Mouse (Mus musculus) MEL (cell line): ENCODE results near the gene Rcc1l. TPM values are rescaled to one million over a fixed set of nuclear protein-coding genes. Genes with fewer than 3 reads are reported as not detected.

Experiments used
- DNase-seq: peaks from one replicate; pipeline ENCODE4 v3.0.0; 2011; ENCODE audit warnings: low read depth, low spot score
- H3K27ac ChIP-seq: 2 replicates; pipeline ENCODE4 v1.5.1; 2012; ENCODE audit warnings: low read depth, mild to moderate bottlenecking, control low read depth, low read length, moderate library complexity; ENCODE audit not compliant: control insufficient read depth
- H3K27me3 ChIP-seq, 2 experiments: fragments of 150-350 bp in 1 of 2; sonication (generic) in 1 of 2; 2 replicates each; pipeline ENCODE4 v1.6.1; 2012; ENCODE audit warnings: low read length in 2 of 2, mild to moderate bottlenecking in 2 of 2, improper control_type of control experiment in 1 of 2, moderate library complexity in 1 of 2; ENCODE audit not compliant: insufficient read depth in 2 of 2, control insufficient read depth in 1 of 2
- H3K36me3 ChIP-seq, 2 experiments: 2 replicates each; pipeline ENCODE4 v1.6.1; 2012 to 2014; ENCODE audit warnings: low read length in 2 of 2, improper control_type of control experiment in 1 of 2, inconsistent platforms in 1 of 2, mild to moderate bottlenecking in 1 of 2; ENCODE audit not compliant: insufficient read depth in 2 of 2, control insufficient read depth in 1 of 2
- H3K4me1 ChIP-seq, 2 experiments: fragments of 150-350 bp in 1 of 2; sonication (generic) in 1 of 2; 2 replicates each; pipeline ENCODE4 v1.6.1; 2012; ENCODE audit warnings: low read length in 2 of 2, improper control_type of control experiment in 1 of 2, mild to moderate bottlenecking in 1 of 2; ENCODE audit not compliant: insufficient read depth in 2 of 2, control insufficient read depth in 1 of 2
- H3K4me3 ChIP-seq, 2 experiments: fragments of 150-350 bp in 1 of 2; sonication (generic) in 1 of 2; 2 replicates each; pipeline ENCODE4 v1.5.1; 2012; ENCODE audit warnings: low read depth in 2 of 2, low read length in 2 of 2, mild to moderate bottlenecking in 2 of 2, moderate library complexity in 2 of 2, control low read depth in 1 of 2, improper control_type of control experiment in 1 of 2; ENCODE audit not compliant: control insufficient read depth in 1 of 2, insufficient read depth in 1 of 2
- H3K79me2 ChIP-seq: 2 replicates; pipeline ENCODE4 v1.6.1; 2012; ENCODE audit warnings: mild to moderate bottlenecking, low read length, moderate library complexity; ENCODE audit not compliant: control insufficient read depth, poor library complexity, insufficient read depth
- H3K9ac ChIP-seq: 2 replicates; pipeline ENCODE4 v1.6.1; 2012; ENCODE audit warnings: low read depth, mild to moderate bottlenecking, control low read depth, low read length, moderate library complexity; ENCODE audit not compliant: control insufficient read depth, poor library complexity, severe bottlenecking
- H3K9me3 ChIP-seq: fragments of 150-350 bp; sonication (generic); replicated peaks from 2 replicates; pipeline ENCODE4 v1.6.1; 2012; ENCODE audit warnings: mild to moderate bottlenecking, low read length, improper control_type of control experiment, moderate library complexity; ENCODE audit not compliant: insufficient read depth
- CHD1 ChIP-seq: IDR thresholded peaks from 2 replicates; pipeline ENCODE4 v1.6.1; 2012; ENCODE audit warnings: low read depth, mild to moderate bottlenecking, inconsistent platforms, low read length, improper control_type of control experiment
- CHD2 ChIP-seq: IDR thresholded peaks from 2 replicates; pipeline ENCODE4 v1.6.1; 2011; ENCODE audit warnings: low read length, improper control_type of control experiment
- CTCF ChIP-seq, 3 experiments: IDR thresholded peaks in 2 of 3; conservative IDR thresholded peaks in 1 of 3; 2 replicates each; pipeline ENCODE4 v1.5.1; 2011 to 2012; ENCODE audit warnings: low read length in 3 of 3, low read depth in 2 of 3, mild to moderate bottlenecking in 2 of 3, improper control_type of control experiment in 1 of 3, inconsistent platforms in 1 of 3, mixed read lengths in 1 of 3, moderate library complexity in 1 of 3; ENCODE audit not compliant: control insufficient read depth in 1 of 3, insufficient read depth in 1 of 3, poor library complexity in 1 of 3, severe bottlenecking in 1 of 3
- GABPA ChIP-seq: IDR thresholded peaks from 2 replicates; pipeline ENCODE4 v1.6.1; 2012; ENCODE audit warnings: low read depth, mild to moderate bottlenecking, inconsistent platforms, low read length, improper control_type of control experiment, moderate library complexity
- HCFC1 ChIP-seq: IDR thresholded peaks from 2 replicates; pipeline ENCODE4 v1.6.1; 2012; ENCODE audit warnings: low read depth, mild to moderate bottlenecking, inconsistent platforms, low read length, improper control_type of control experiment, moderate library complexity
- MAX ChIP-seq: IDR thresholded peaks from 2 replicates; pipeline ENCODE4 v1.6.1; 2011; ENCODE audit warnings: low read length, improper control_type of control experiment
- MYB ChIP-seq: IDR thresholded peaks from 2 replicates; pipeline ENCODE4 v1.6.1; 2011; ENCODE audit warnings: mild to moderate bottlenecking, low read depth, low read length, improper control_type of control experiment
- POLR2A ChIP-seq, 2 experiments: IDR thresholded peaks; 2 replicates each; pipeline ENCODE4 v1.6.1; 2011 to 2012; ENCODE audit warnings: low read length in 2 of 2, mild to moderate bottlenecking in 2 of 2, control low read depth in 1 of 2, improper control_type of control experiment in 1 of 2, low read depth in 1 of 2, moderate library complexity in 1 of 2; ENCODE audit not compliant: control insufficient read depth in 1 of 2, insufficient read depth in 1 of 2, poor library complexity in 1 of 2
- SIN3A ChIP-seq: IDR thresholded peaks from 2 replicates; pipeline ENCODE4 v1.6.1; 2012; ENCODE audit warnings: low read length, improper control_type of control experiment, inconsistent platforms
- TAL1 ChIP-seq: IDR thresholded peaks from 2 replicates; pipeline ENCODE4 v1.6.1; 2012; ENCODE audit warnings: mild to moderate bottlenecking, inconsistent platforms, low read length, moderate library complexity, mixed read lengths
- TCF12 ChIP-seq: IDR thresholded peaks from 2 replicates; pipeline ENCODE4 v1.6.1; 2014; ENCODE audit warnings: low read depth, mild to moderate bottlenecking, inconsistent platforms, low read length, improper control_type of control experiment, moderate library complexity
- ZNF384 ChIP-seq: IDR thresholded peaks from 2 replicates; pipeline ENCODE4 v1.6.1; 2012; ENCODE audit warnings: low read depth, mild to moderate bottlenecking, inconsistent platforms, low read length, improper control_type of control experiment
- polyA plus RNA-seq, 2 experiments: library from polyadenylated mRNA; stranded (reverse) in 1 of 2; unstranded in 1 of 2; fragments of >175 nt in 1 of 2; fragments of >200 nt in 1 of 2; gene quantifications; 2 replicates each; pipeline versions ENCODE4 v1.2.1 to v1.2.4; 2012; ENCODE audit warnings: low replicate concordance in 2 of 2, low read depth in 1 of 2; ENCODE audit not compliant: insufficient read length in 2 of 2, insufficient read depth in 1 of 2, missing spikeins in 1 of 2
- total RNA-seq: library from RNA; depleted of rRNA; stranded (reverse); fragments of 300-350 nt; gene quantifications from 2 replicates; pipeline ENCODE4 v1.2.3, GENCODE M21; 2012

The Rcc1l gene
- total and polyA plus RNA-seq, 3 experiments: 51.7 to 59.1 TPM; not detected in 1

- DNase-seq: no peak
- TF ChIP-seq MYB (no peak), HCFC1 (no peak), CHD2 (no peak)
- Histone ChIP-seq H3K9me3 (no peaks in the 10 kb centered on the region), H3K4me1 (no peaks in the 10 kb centered on the region), H3K79me2 (no peaks in the 10 kb centered on the region), H3K9ac (no peak overlapping the region), H3K27ac (no peak overlapping the region), H3K27me3 (no peaks in the 10 kb centered on the region), H3K4me3 (no peak overlapping the region), H3K36me3 (no peaks in the 10 kb centered on the region)
Measured at GRCm38 (mm10) chr5:134131586-134131985, 45.0 kb downstream of the Rcc1l start.

DNA sequence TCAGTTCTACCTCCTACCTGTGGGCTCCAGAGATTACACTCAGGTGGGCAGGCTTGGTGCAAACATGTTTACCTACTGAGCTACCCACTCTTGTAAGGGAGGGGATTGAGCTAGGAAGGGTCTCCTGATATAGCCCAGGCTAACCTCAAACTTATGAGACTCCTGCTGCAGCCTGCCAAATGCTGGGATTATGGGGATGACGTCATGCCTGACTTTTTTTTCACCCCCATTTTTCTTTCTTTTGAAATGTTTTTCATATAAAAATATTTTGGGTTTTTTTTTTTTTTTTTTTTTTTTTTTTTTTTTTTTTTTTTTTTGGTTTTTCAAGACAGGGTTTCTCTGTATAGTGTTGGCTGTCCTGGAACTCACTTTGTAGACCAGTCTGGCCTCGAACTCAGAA, 50.3 kb downstream of the Rcc1l start:
- DNase-seq: no peak
- no peaks in the 10 kb centered on the region for H3K4me1 ChIP-seq
- H3K36me3 ChIP-seq: no peaks in the 10 kb centered on the region
- TF ChIP-seq CHD1 (no peak), TCF12 (no peak), SIN3A (no peak), POLR2A (IDR thresholded peaks at IDR 0.05; ENCODE audit: control insufficient read depth in 1 of 2, insufficient read depth in 1 of 2, low read depth in 1 of 2, low read length in 2 of 2, poor library complexity in 1 of 2) (no peak)
- no peaks in the 10 kb centered on the region for H3K27me3 ChIP-seq
- no peak overlapping the region for H3K9ac ChIP-seq
- no peaks in the 10 kb centered on the region for H3K79me2 ChIP-seq
- H3K9me3 ChIP-seq: no peaks in the 10 kb centered on the region
- no peak overlapping the region for H3K27ac ChIP-seq
- no peak overlapping the region for H3K4me3 ChIP-seq

- H3K27ac ChIP-seq: no peak overlapping the region
- no peaks in the 10 kb centered on the region for H3K4me1 ChIP-seq
- no peak for DNase-seq
- no peaks in the 10 kb centered on the region for H3K79me2 ChIP-seq
- H3K36me3 ChIP-seq: no peaks in the 10 kb centered on the region
- no peak overlapping the region for H3K4me3 ChIP-seq
- H3K9ac ChIP-seq: no peak overlapping the region
- H3K9me3 ChIP-seq: no peaks in the 10 kb centered on the region
- no peak for TF ChIP-seq CTCF (IDR thresholded peaks at IDR 0.05 in 2 of 3, conservative IDR thresholded peaks at IDR 0.05 in 1 of 3; ENCODE audit: control insufficient read depth in 1 of 3, insufficient read depth in 1 of 3, low read depth in 2 of 3, low read length in 3 of 3, poor library complexity in 1 of 3, severe bottlenecking in 1 of 3)
- no peaks in the 10 kb centered on the region for H3K27me3 ChIP-seq
Measured at GRCm38 (mm10) chr5:134123846-134124245, 52.7 kb downstream of the Rcc1l start.

- Histone ChIP-seq H3K79me2 (no peaks in the 10 kb centered on the region), H3K27me3 (no peaks in the 10 kb centered on the region), H3K4me3 (no peak overlapping the region), H3K4me1 (no peaks in the 10 kb centered on the region), H3K9me3 (no peaks in the 10 kb centered on the region), H3K9ac (no peak overlapping the region), H3K36me3 (no peaks in the 10 kb centered on the region), H3K27ac (no peak overlapping the region)
- no peak for DNase-seq
- TF ChIP-seq TAL1 (no peak), ZNF384 (no peak), MAX (no peak), CHD2 (no peak), GABPA (no peak)
Measured at GRCm38 (mm10) chr5:134121893-134122259, 54.7 kb downstream of the Rcc1l start.
